Mouse (Mus musculus) midbrain, embryonic 15.5 days (tissue): ENCODE measurements around the gene Mpst. TPM values are rescaled to one million over a fixed set of nuclear protein-coding genes. Genes with fewer than 3 reads are reported as not detected.

Experiments
- ATAC-seq: fragments of 200-750 bp; cut with Nextera tagmentation; replicated peaks from 2 replicates; pipeline ENCODE4 v1.8.0; 2017; ENCODE audit warnings: moderate TSS enrichment
- H3K27ac ChIP-seq: fragments of 300-500 bp; sonication (generic); 2 replicates; pipeline ENCODE4 v1.5.1; 2015; ENCODE audit warnings: mild to moderate bottlenecking, inconsistent platforms
- H3K27me3 ChIP-seq: fragments of 300-500 bp; sonication (generic); replicated peaks from 2 replicates; pipeline ENCODE4 v1.6.1; 2015; ENCODE audit warnings: inconsistent platforms
- H3K36me3 ChIP-seq: fragments of 300-500 bp; sonication (generic); replicated peaks from 2 replicates; pipeline ENCODE4 v1.6.1; 2015; ENCODE audit warnings: inconsistent platforms
- H3K4me1 ChIP-seq: fragments of 300-500 bp; sonication (generic); 2 replicates; pipeline ENCODE4 v1.6.1; 2015; ENCODE audit warnings: inconsistent platforms
- H3K4me2 ChIP-seq: fragments of 300-500 bp; sonication (generic); 2 replicates; pipeline ENCODE4 v1.6.1; 2015; ENCODE audit warnings: inconsistent platforms, mild to moderate bottlenecking, moderate library complexity
- H3K4me3 ChIP-seq: fragments of 300-500 bp; sonication (generic); 2 replicates; pipeline ENCODE4 v1.5.1; 2015; ENCODE audit warnings: mild to moderate bottlenecking, inconsistent platforms
- H3K9ac ChIP-seq: fragments of 300-500 bp; sonication (generic); 2 replicates; pipeline ENCODE4 v1.6.1; 2015; ENCODE audit warnings: mild to moderate bottlenecking, inconsistent platforms
- H3K9me3 ChIP-seq: fragments of 300-500 bp; sonication (generic); 2 replicates; pipeline ENCODE4 v1.6.1; 2016; ENCODE audit warnings: inconsistent platforms
- WGBS: fragments of 180-500 bp; shearing (Covaris S2); methylation state at CpG from one replicate; pipeline ENCODE4 v1.1.7; 2015; ENCODE audit warnings: mixed read lengths; 5-methylcytosine and 5-hydroxymethylcytosine counted together
- polyA plus RNA-seq: library from polyadenylated mRNA; unstranded; fragments of >200 nt; fragmentation: Nextera tagmentation; extraction: Ambion mirVana; gene quantifications from 2 replicates; pipeline ENCODE4 v1.2.1, GENCODE M21; 2015

Mpst gene
- polyA plus RNA-seq, result 4.3 and 5.3 TPM in 2 replicates

DNA sequence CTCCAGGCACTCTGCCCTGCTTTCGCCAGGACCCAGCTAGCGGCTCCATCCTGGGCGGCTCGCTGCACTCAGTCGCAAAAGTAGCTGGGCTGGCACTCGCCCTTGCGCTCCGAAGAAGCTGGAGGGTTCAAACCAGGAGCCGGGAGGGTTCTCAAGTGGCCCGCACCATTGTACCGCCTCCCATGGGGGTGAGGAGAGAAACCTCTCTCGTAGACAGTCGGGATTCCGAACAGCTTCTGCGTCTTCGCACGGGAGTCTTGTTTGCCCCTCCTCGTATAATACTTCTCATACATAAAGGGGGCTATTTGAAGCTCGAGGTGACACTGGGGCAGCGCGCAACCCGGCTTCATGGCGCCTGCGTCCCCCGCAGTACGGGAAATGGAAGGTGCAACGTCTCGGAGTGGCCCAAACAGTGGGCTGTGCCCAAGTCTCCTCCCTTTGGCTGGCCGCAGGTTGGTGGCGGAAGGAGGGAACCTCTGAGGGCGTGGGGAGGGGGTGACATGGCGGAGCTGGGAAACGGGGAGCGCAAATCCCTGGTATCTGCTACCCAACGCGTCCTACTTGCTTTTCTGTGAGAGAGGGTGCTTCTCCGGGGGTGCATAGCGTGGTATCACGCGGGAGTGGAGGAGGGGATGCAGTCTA lies at the start of gene Mpst:
Mpst (plus strand) TSS at position 124 of the 642 bp plus-strand sequence.
- Histone ChIP-seq H3K4me3 (peak within 1 kb of the TSS; percentile 59), H3K27me3 (peaks cover 37% of the 10 kb centered on the region), H3K4me2 (peak within 1 kb of the TSS; percentile 89), H3K9me3 (no peaks in the 10 kb centered on the region), H3K27ac (peak within 1 kb of the TSS; percentile 85), H3K9ac (peak within 1 kb of the TSS; percentile 62), H3K4me1 (peaks cover 41% of the 10 kb centered on the region), H3K36me3 (no peaks in the 10 kb centered on the region)
- peak; percentile 89 for ATAC-seq
- WGBS, result under 1% methylated on average over 40 of the region's 40 CpGs

GRCm38 (mm10) chr15:78365916-78366315 lies 40.3 kb upstream of the Mpst start:
- WGBS, result 89% methylated on average over 2 of the region's 2 CpGs
- no peak overlapping the region for H3K9ac ChIP-seq
- 0 out of 2 replicates have a peak, but pooled peaks cover 5% of the 10 kb centered on the region for H3K27me3 ChIP-seq
- H3K36me3 ChIP-seq, result no peaks in the 10 kb centered on the region
- H3K27ac ChIP-seq, result no peak overlapping the region
- ATAC-seq, result no peak
- H3K9me3 ChIP-seq, result no peaks in the 10 kb centered on the region
- H3K4me3 ChIP-seq, result no peak overlapping the region
- no peak overlapping the region for H3K4me2 ChIP-seq
- no peaks in the 10 kb centered on the region for H3K4me1 ChIP-seq

- 84% methylated on average over 8 of the region's 8 CpGs for WGBS
These were observed 39.3 kb upstream of the Mpst start for GRCm38 (mm10) chr15:78366875-78367274.

DNA sequence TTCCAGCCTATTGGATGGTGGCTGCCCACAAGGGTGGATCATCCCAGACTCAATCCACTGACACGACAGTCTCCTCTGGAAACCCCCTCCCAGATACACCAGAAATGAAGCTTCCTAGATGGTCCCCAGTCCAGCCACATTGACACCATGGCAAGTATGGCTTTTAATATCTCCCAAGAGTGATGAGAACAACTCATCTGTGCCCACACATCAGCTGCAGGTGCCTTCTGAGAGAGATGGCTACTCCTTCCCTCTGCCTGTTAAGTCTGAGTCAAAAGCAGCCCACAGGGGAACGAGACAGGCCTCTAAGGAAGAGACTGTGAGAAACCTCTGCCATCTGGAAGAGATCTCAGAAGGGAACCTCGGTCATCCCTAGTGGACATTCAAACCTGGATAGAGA lies 38.4 kb upstream of the Mpst start:
- 73% methylated on average over 3 of the region's 3 CpGs for WGBS
- no peak for ATAC-seq

More at GRCm38 (mm10) chr15:78366875-78367274, 39.3 kb upstream of the Mpst start:
- H3K9me3 ChIP-seq, result no peaks in the 10 kb centered on the region
- H3K27me3 ChIP-seq, result 0 out of 2 replicates have a peak, but pooled peaks cover 5% of the 10 kb centered on the region
- ATAC-seq, result no peak
- no peak overlapping the region for H3K27ac ChIP-seq
- H3K4me3 ChIP-seq, result no peak overlapping the region
- H3K9ac ChIP-seq, result no peak overlapping the region
- no peaks in the 10 kb centered on the region for H3K36me3 ChIP-seq
- no peak overlapping the region for H3K4me2 ChIP-seq
- H3K4me1 ChIP-seq, result no peaks in the 10 kb centered on the region

DNA sequence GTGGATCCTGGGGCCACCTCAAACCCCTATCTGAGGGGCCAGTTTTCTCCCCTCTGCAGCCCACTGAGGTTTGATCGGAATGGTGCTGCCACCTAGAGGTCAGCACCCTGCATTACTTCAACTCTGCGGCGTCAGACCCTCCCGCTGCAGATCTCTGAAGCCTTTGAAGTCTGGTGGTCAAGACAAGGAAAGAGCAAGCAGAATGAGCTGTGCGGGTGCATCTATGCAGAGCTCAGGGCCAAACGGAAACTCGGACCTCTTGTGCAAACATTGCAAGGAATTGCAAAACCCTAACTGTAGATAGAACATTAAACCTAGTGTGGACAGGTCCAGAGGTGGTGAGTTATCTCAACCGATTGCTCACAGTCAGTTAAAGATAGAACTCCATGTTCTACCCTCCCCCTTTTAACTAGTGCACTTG lies 37.3 kb upstream of the Mpst start:
- H3K36me3 ChIP-seq, result no peaks in the 10 kb centered on the region
- 0 out of 2 replicates have a peak, but pooled peaks cover 5% of the 10 kb centered on the region for H3K27me3 ChIP-seq
- no peak overlapping the region for H3K4me3 ChIP-seq
- H3K9ac ChIP-seq, result no peak overlapping the region
- WGBS, result 11% methylated on average over 8 of the region's 8 CpGs
- no peaks in the 10 kb centered on the region for H3K9me3 ChIP-seq
- ATAC-seq, result no peak
- no peaks in the 10 kb centered on the region for H3K4me1 ChIP-seq
- H3K4me2 ChIP-seq, result no peak overlapping the region
- H3K27ac ChIP-seq, result no peak overlapping the region

More for the DNA sequence above, 38.4 kb upstream of the Mpst start:
- Histone ChIP-seq H3K4me1 (no peaks in the 10 kb centered on the region), H3K36me3 (no peaks in the 10 kb centered on the region), H3K27ac (no peak overlapping the region), H3K27me3 (0 out of 2 replicates have a peak, but pooled peaks cover 5% of the 10 kb centered on the region), H3K4me2 (no peak overlapping the region), H3K9me3 (no peaks in the 10 kb centered on the region), H3K4me3 (no peak overlapping the region), H3K9ac (no peak overlapping the region)

GRCm38 (mm10) chr15:78369641-78370040 lies 36.6 kb upstream of the Mpst start:
- Histone ChIP-seq H3K36me3 (no peaks in the 10 kb centered on the region), H3K4me2 (no peak overlapping the region), H3K4me1 (0 out of 2 replicates have a peak, but pooled peaks cover 4% of the 10 kb centered on the region), H3K9me3 (no peaks in the 10 kb centered on the region), H3K9ac (no peak overlapping the region), H3K4me3 (no peak overlapping the region), H3K27me3 (0 out of 2 replicates have a peak, but pooled peaks cover 5% of the 10 kb centered on the region), H3K27ac (no peak overlapping the region)
- no peak for ATAC-seq
- WGBS, result 38% methylated on average over 1 of the region's 1 CpGs

DNA sequence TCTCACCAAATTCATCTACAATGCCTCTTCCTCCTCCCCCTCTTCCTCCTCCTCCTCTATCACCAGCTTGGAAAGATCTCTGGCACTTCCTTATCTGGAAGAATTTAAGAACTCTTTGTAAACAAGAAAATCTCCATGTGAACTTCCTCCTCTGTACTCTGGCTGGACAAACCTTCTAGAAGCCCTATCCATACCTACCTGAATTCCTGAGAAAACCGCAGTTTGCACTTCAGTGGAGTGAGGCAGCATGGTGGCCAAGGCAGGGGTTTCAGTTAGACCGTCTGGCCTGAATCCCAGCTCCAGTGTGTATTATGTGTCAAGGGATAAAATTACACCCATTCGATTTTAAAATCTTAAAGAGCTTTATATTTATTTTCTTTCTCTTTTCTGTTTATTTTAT lies 33.4 kb upstream of the Mpst start:
- no peaks in the 10 kb centered on the region for H3K9me3 ChIP-seq
- no peak overlapping the region for H3K4me3 ChIP-seq
- no peaks in the 10 kb centered on the region for H3K36me3 ChIP-seq
- no peak for ATAC-seq
- no peak overlapping the region for H3K27ac ChIP-seq
- no peak overlapping the region for H3K4me2 ChIP-seq
- H3K27me3 ChIP-seq, result 0 out of 2 replicates have a peak, but pooled peaks cover 5% of the 10 kb centered on the region
- 0 out of 2 replicates have a peak, but pooled peaks cover 4% of the 10 kb centered on the region for H3K4me1 ChIP-seq
- 89% methylated on average over 3 of the region's 3 CpGs for WGBS
- no peak overlapping the region for H3K9ac ChIP-seq

DNA sequence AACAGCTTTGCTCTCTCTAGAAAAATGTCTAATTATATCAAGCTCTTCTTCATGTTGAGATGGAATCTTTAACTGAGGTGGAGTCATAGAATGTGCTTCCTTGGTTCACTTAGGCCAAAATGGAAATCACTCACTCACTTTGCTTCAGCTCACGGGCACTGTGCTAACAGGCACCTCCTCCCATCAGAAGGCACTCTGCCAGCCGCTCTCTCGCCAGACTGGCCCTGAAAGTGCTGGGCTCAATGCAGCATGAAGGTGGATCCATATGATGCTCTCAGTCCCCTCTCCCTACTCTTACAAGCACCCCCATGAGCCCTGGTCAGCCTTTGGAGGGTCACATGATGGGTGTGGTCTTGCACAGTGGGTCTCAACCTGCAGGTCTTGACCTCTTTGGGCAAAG lies 32.0 kb upstream of the Mpst start:
- 0 out of 2 replicates have a peak, but pooled peaks cover 4% of the 10 kb centered on the region for H3K4me1 ChIP-seq
- 0 out of 2 replicates have a peak, but pooled peaks cover 5% of the 10 kb centered on the region for H3K27me3 ChIP-seq
- WGBS, result 69% methylated on average over 3 of the region's 3 CpGs
- H3K9ac ChIP-seq, result no peak overlapping the region
- H3K36me3 ChIP-seq, result no peaks in the 10 kb centered on the region
- no peaks in the 10 kb centered on the region for H3K9me3 ChIP-seq
- no peak overlapping the region for H3K4me3 ChIP-seq
- no peak for ATAC-seq
- H3K27ac ChIP-seq, result no peak overlapping the region
- H3K4me2 ChIP-seq, result no peak overlapping the region

DNA sequence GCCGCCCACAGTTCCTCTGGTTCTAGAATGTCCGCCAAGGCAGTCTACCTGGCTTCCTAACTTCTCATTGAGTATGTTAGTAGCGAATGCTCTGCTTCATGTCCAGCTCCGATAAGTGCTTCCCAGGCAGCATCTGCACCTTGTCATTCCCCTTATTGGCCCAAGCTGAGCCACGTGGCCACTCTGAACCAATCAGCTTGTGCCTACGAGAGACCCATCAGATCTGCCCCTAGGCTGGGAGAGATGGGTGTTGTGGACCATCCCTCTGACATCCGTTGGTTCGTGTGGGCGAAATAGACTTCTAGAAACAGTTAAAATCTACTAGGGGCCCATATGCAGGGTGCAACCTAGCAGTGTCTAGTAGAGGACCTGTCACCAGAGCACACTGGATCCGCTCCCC lies 28.4 kb upstream of the Mpst start:
- Histone ChIP-seq H3K4me1 (peaks cover 7% of the 10 kb centered on the region; the same call in 1 of the 2 replicates), H3K9ac (no peak overlapping the region), H3K27me3 (no peaks in the 10 kb centered on the region), H3K4me2 (no peak overlapping the region), H3K4me3 (no peak overlapping the region), H3K36me3 (no peaks in the 10 kb centered on the region), H3K9me3 (no peaks in the 10 kb centered on the region), H3K27ac (no peak overlapping the region)
- 89% methylated on average over 10 of the region's 10 CpGs for WGBS
- no peak for ATAC-seq

DNA sequence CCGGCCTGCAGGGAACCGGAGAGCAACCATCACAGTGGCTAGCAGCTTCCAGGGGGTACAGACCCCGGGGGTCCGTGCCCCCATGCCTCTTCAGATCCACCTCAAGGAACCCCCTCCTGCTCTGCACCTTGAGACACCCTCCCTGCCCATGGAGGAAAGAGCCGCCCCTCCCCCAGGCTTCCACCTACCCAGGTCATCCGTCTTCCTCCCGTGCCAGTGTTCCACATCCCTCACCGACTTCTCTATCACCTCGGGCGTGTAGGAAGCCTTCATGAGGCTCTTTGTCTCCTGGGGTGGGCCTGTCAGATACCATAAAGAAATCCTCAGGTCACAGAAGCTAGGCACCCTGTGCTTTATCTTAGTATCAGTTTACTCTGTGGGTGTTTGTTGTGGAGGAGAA lies 27.7 kb upstream of the Mpst start:
- Histone ChIP-seq H3K4me3 (no peak overlapping the region), H3K36me3 (no peaks in the 10 kb centered on the region), H3K27ac (no peak overlapping the region), H3K9ac (no peak overlapping the region), H3K4me1 (peaks cover 7% of the 10 kb centered on the region; the same call in 1 of the 2 replicates), H3K27me3 (no peaks in the 10 kb centered on the region), H3K4me2 (no peak overlapping the region), H3K9me3 (no peaks in the 10 kb centered on the region)
- no peak for ATAC-seq
- 88% methylated on average over 10 of the region's 10 CpGs for WGBS

GRCm38 (mm10) chr15:78380208-78380607 lies 26.0 kb upstream of the Mpst start:
- Histone ChIP-seq H3K4me1 (peaks cover 3% of the 10 kb centered on the region; the same call in 1 of the 2 replicates), H3K9ac (no peak overlapping the region), H3K27ac (no peak overlapping the region), H3K9me3 (no peaks in the 10 kb centered on the region), H3K36me3 (no peaks in the 10 kb centered on the region), H3K4me2 (no peak overlapping the region), H3K27me3 (no peaks in the 10 kb centered on the region), H3K4me3 (no peak overlapping the region)
- no peak for ATAC-seq
- 81% methylated on average over 2 of the region's 2 CpGs for WGBS

- no peak overlapping the region for H3K4me3 ChIP-seq
- 39% methylated on average over 4 of the region's 4 CpGs for WGBS
- no peaks in the 10 kb centered on the region for H3K27me3 ChIP-seq
- no peak for ATAC-seq
- no peaks in the 10 kb centered on the region for H3K36me3 ChIP-seq
- no peak overlapping the region for H3K27ac ChIP-seq
- no peaks in the 10 kb centered on the region for H3K9me3 ChIP-seq
- H3K4me1 ChIP-seq, result peaks cover 3% of the 10 kb centered on the region; the same call in 1 of the 2 replicates
- no peak overlapping the region for H3K9ac ChIP-seq
- H3K4me2 ChIP-seq, result no peak overlapping the region
These were observed 25.5 kb upstream of the Mpst start for GRCm38 (mm10) chr15:78380741-78381140.

GRCm38 (mm10) chr15:78382115-78382514 lies 24.1 kb upstream of the Mpst start:
- ATAC-seq, result no peak
- no peak overlapping the region for H3K4me3 ChIP-seq
- no peaks in the 10 kb centered on the region for H3K27me3 ChIP-seq
- no peaks in the 10 kb centered on the region for H3K36me3 ChIP-seq
- peaks cover 3% of the 10 kb centered on the region; the same call in 1 of the 2 replicates for H3K4me1 ChIP-seq
- no peak overlapping the region for H3K9ac ChIP-seq
- H3K4me2 ChIP-seq, result no peak overlapping the region
- H3K9me3 ChIP-seq, result no peaks in the 10 kb centered on the region
- no peak overlapping the region for H3K27ac ChIP-seq
- 66% methylated on average over 4 of the region's 4 CpGs for WGBS
